Mouse (Mus musculus) stomach, postnatal 0 days (tissue): ENCODE results near the gene Cmtm7.

Experiments
- CTCF ChIP-seq: IDR thresholded peaks from 2 replicates; pipeline ENCODE4 v1.5.1; 2016; ENCODE audit warnings: antibody characterized with exemption, low read depth, mild to moderate bottlenecking, moderate library complexity
- EP300 ChIP-seq: optimal IDR thresholded peaks from 2 replicates; pipeline ENCODE3; 2016; ENCODE audit warnings: antibody characterized with exemption

- TF ChIP-seq CTCF, result no peak
- no peak for TF ChIP-seq EP300
Measured at GRCm38 (mm10) chr9:114796473-114797050, 14.9 kb upstream of the Cmtm7 start.
